Mouse (Mus musculus) intestine, embryonic 14.5 days (tissue): ENCODE results near the gene Angptl8. TPM values are rescaled to one million over a fixed set of nuclear protein-coding genes. Genes with fewer than 3 reads are reported as not detected.

Experiments used
- ATAC-seq: fragments of 200-750 bp; cut with Nextera tagmentation; replicated peaks from 2 replicates; pipeline ENCODE4 v1.8.0; 2017; ENCODE audit warnings: low read depth, moderate number of reproducible peaks, moderate TSS enrichment, moderate library complexity; ENCODE audit not compliant: low FRiP score, low TSS enrichment
- DNase-seq: peaks from one replicate; pipeline ENCODE4 v3.0.0-alpha.2; 2018; ENCODE audit warnings: low spot score
- H3K27ac ChIP-seq: fragments of 300-500 bp; sonication (generic); 2 replicates; pipeline ENCODE4 v1.5.1; 2014; ENCODE audit warnings: low read depth, mild to moderate bottlenecking, control low read depth
- H3K27me3 ChIP-seq: fragments of 300-500 bp; sonication (generic); replicated peaks from 2 replicates; pipeline ENCODE4 v1.6.1; 2014; ENCODE audit warnings: low read length, control low read depth; ENCODE audit not compliant: control insufficient read depth, insufficient read depth
- H3K36me3 ChIP-seq: fragments of 300-500 bp; sonication (generic); 2 replicates; pipeline ENCODE4 v1.6.1; 2014; ENCODE audit warnings: low read length, control low read depth; ENCODE audit not compliant: control insufficient read depth, insufficient read depth
- H3K4me1 ChIP-seq: fragments of 300-500 bp; sonication (generic); replicated peaks from 2 replicates; pipeline ENCODE4 v1.6.1; 2014; ENCODE audit warnings: low read length, control low read depth, mixed read lengths; ENCODE audit not compliant: control insufficient read depth, insufficient read depth
- H3K4me2 ChIP-seq: fragments of 300-500 bp; sonication (generic); 2 replicates; pipeline ENCODE4 v1.6.1; 2014; ENCODE audit warnings: low read length
- H3K4me3 ChIP-seq: fragments of 300-500 bp; sonication (generic); 2 replicates; pipeline ENCODE4 v1.5.1; 2014; ENCODE audit warnings: low read depth, low read length, control low read depth, mixed read lengths
- H3K9ac ChIP-seq: fragments of 300-500 bp; sonication (generic); 2 replicates; pipeline ENCODE4 v1.6.1; 2014; ENCODE audit warnings: mild to moderate bottlenecking, low read length
- H3K9me3 ChIP-seq: fragments of 300-500 bp; sonication (generic); 2 replicates; pipeline ENCODE4 v1.6.1; 2016; ENCODE audit warnings: low read length, control low read depth; ENCODE audit not compliant: control insufficient read depth
- WGBS: fragments of 180-500 bp; shearing (Covaris S2); extraction: QIAGEN DNeasy Blood & Tissue Kit; methylation state at CpG from one replicate; pipeline ENCODE4 v1.1.7; 2014; 5-methylcytosine and 5-hydroxymethylcytosine counted together
- polyA plus RNA-seq: library from polyadenylated mRNA; unstranded; fragments of >200 nt; fragmentation: Nextera tagmentation; extraction: Ambion mirVana; gene quantifications from 2 replicates; pipeline ENCODE4 v1.2.1, GENCODE M21; 2014

Angptl8 gene
- polyA plus RNA-seq, 1 experiment from 2014 or later = 4.3 TPM

GRCm38 (mm10) chr9:21819181-21819729 is 16.1 kb upstream of the Angptl8 start:
- 94% methylated on average over 2 of the region's 2 CpGs for WGBS
- Histone ChIP-seq H3K9me3 (no peaks in the 10 kb centered on the region), H3K36me3 (peaks cover 62% of the 10 kb centered on the region), H3K27me3 (no peaks in the 10 kb centered on the region), H3K4me1 (no peaks in the 10 kb centered on the region), H3K4me2 (no peak overlapping the region), H3K4me3 (no peak overlapping the region), H3K9ac (no peak overlapping the region), H3K27ac (no peak overlapping the region)
- DNase-seq (no peak), ATAC-seq (no peak)

DNA sequence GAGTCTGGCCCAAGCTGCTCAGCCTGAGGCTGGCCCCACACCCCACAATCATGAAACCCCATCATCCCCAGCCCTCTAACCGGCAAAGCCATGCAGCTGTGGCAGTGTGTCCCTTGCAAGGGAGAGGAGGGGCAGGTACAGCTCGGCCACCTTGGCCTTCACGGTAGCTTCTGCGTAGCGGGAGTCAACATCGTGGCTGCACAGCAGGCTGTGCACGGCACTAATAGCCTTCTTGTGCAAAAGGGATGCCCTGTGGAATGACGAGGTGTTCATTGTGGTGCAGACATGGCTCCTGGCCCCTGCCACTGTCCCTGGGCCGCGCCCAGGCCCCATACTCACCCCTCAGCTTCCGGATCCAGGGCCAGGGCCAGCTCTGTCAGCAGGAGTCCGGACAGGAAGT is 15.1 kb upstream of the Angptl8 start:
- no peaks in the 10 kb centered on the region for H3K27me3 ChIP-seq
- WGBS = 87% methylated on average over 12 of the region's 12 CpGs
- H3K4me2 ChIP-seq = no peak overlapping the region
- peaks cover 54% of the 10 kb centered on the region for H3K36me3 ChIP-seq
- no peak for ATAC-seq
- no peak overlapping the region for H3K9ac ChIP-seq
- no peaks in the 10 kb centered on the region for H3K9me3 ChIP-seq
- H3K27ac ChIP-seq = no peak overlapping the region
- no peaks in the 10 kb centered on the region for H3K4me1 ChIP-seq
- DNase-seq = no peak
- no peak overlapping the region for H3K4me3 ChIP-seq

DNA sequence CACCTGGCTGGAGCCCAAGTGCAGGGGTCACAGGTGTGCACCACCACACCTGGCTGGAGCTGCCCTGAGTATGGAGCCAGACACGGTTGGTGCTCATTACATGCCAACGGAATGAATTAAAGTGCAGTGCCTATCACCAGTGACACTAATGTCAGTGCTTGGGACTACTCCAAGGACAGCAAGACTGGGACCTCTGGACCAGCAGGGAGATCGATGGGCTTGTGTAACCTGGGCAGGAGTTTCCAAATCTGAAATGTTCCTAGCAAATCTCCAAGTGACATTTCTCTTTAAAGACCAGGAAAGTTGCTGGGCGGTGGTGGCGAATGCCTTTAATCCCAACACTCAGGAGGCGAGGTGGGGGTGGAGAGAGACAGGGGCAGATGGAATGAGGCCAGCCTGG is 12.6 kb upstream of the Angptl8 start:
- H3K27me3 ChIP-seq = no peaks in the 10 kb centered on the region
- ATAC-seq = no peak
- no peak overlapping the region for H3K27ac ChIP-seq
- peaks cover 34% of the 10 kb centered on the region for H3K36me3 ChIP-seq
- no peak for DNase-seq
- no peaks in the 10 kb centered on the region for H3K9me3 ChIP-seq
- WGBS = 84% methylated on average over 6 of the region's 6 CpGs
- no peak overlapping the region for H3K4me2 ChIP-seq
- H3K4me3 ChIP-seq = no peak overlapping the region
- H3K9ac ChIP-seq = no peak overlapping the region
- H3K4me1 ChIP-seq = no peaks in the 10 kb centered on the region

DNA sequence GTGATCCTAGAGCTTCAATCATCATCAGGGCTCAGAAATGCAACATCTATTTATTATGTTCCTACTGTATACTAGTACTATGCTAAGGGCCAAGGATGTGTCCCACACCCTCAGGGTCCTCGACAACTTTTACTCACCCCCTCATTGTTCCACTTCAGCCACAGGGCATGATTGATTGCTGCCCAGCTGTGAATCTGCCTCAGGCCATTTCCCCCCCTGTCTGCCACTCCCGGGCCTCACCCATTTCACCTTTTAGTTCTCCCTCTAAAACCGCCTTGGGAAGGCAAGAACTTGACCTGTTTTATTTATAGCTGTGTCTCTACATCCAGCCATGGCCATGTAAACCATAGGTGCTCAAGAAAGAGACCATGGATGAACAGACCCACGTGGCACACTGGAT is 11.4 kb upstream of the Angptl8 start:
- 58% methylated on average over 4 of the region's 4 CpGs for WGBS
- no peak overlapping the region for H3K4me3 ChIP-seq
- no peaks in the 10 kb centered on the region for H3K27me3 ChIP-seq
- H3K9ac ChIP-seq = no peak overlapping the region
- peaks cover 29% of the 10 kb centered on the region for H3K36me3 ChIP-seq
- no peak overlapping the region for H3K4me2 ChIP-seq
- DNase-seq (no peak), ATAC-seq (no peak)
- H3K27ac ChIP-seq = no peak overlapping the region
- no peaks in the 10 kb centered on the region for H3K9me3 ChIP-seq
- no peaks in the 10 kb centered on the region for H3K4me1 ChIP-seq

DNA sequence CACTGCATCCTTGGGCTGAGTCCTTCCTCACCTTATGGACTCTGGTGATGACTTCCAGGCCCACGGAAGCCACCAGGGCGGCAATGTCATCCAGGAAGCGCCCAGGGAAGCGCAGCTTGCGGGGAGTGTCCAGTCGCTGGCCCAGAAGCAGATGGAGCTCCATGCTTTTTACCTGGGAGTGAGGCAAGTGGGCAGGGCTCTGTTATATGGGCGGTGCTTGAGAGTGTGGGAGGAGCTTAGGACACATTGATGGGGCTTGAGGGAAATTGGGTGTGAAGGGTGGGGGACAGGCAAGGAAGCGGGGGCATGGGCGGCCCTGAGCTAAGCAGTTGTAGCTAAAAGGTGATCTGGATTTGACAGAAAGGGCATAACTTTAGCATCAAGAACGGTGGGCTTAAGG is 10.9 kb upstream of the Angptl8 start:
- Histone ChIP-seq H3K27ac (no peak overlapping the region), H3K27me3 (no peaks in the 10 kb centered on the region), H3K9ac (no peak overlapping the region), H3K36me3 (peaks cover 31% of the 10 kb centered on the region), H3K9me3 (no peaks in the 10 kb centered on the region), H3K4me3 (no peak overlapping the region), H3K4me2 (no peak overlapping the region), H3K4me1 (no peaks in the 10 kb centered on the region)
- DNase-seq (no peak), ATAC-seq (no peak)
- WGBS = 69% methylated on average over 10 of the region's 10 CpGs

- 78% methylated on average over 14 of the region's 14 CpGs for WGBS
- no peak for ATAC-seq
- Histone ChIP-seq H3K27ac (no peak overlapping the region), H3K36me3 (peaks cover 48% of the 10 kb centered on the region), H3K4me3 (no peak overlapping the region), H3K27me3 (no peaks in the 10 kb centered on the region), H3K4me1 (no peaks in the 10 kb centered on the region), H3K9me3 (no peaks in the 10 kb centered on the region), H3K9ac (no peak overlapping the region), H3K4me2 (no peak overlapping the region)
- no peak for DNase-seq
Observed at GRCm38 (mm10) chr9:21829834-21830460, 5.4 kb upstream of the Angptl8 start.

DNA sequence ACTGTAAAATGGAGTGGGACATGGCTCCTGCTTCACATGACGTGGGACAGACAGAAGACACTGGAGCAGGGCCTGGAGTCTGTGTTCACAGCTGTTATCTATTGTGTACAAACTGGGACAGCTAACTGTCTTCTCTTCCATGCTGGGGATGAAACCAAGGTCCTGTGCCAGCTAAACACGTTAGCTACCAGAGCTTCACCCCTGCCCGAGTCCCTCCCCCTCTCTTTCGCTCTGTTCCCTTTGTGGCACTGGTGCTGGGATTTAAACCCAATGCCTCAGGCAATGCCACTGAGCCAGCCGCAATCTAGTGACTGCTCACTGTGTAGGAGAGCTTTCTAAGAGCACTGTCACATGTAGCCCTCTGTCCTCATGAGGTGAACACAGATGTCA is 4.9 kb upstream of the Angptl8 start:
- no peak overlapping the region for H3K4me2 ChIP-seq
- no peaks in the 10 kb centered on the region for H3K9me3 ChIP-seq
- ATAC-seq (no peak), DNase-seq (no peak)
- no peaks in the 10 kb centered on the region for H3K4me1 ChIP-seq
- H3K4me3 ChIP-seq = no peak overlapping the region
- peaks cover 53% of the 10 kb centered on the region for H3K36me3 ChIP-seq
- WGBS = 90% methylated on average over 5 of the region's 5 CpGs
- H3K27me3 ChIP-seq = no peaks in the 10 kb centered on the region
- H3K27ac ChIP-seq = no peak overlapping the region
- H3K9ac ChIP-seq = no peak overlapping the region

DNA sequence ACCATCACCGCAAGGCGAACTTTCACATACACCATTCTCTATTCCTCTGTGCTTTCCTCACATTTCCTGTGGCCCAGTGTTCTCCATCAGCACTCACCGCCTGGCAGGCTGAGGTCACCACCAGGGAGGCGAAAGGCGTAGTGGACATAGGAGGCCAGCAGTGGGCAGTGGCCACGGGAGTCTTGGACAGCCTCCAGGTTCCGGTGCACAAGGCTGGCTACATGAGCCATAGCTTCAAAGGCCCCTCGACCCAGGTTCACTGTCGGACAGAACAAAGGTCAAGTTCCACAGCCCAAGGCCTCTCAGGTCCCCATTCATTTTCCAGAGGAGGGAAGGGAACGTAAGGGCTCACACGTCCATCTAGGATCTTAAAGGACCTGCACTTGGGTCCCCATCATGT is 4.4 kb upstream of the Angptl8 start:
- 89% methylated on average over 11 of the region's 11 CpGs for WGBS
- Histone ChIP-seq H3K36me3 (peaks cover 56% of the 10 kb centered on the region), H3K4me2 (no peak overlapping the region), H3K4me1 (no peaks in the 10 kb centered on the region), H3K27me3 (no peaks in the 10 kb centered on the region), H3K27ac (no peak overlapping the region), H3K4me3 (no peak overlapping the region), H3K9me3 (no peaks in the 10 kb centered on the region), H3K9ac (no peak overlapping the region)
- DNase-seq (no peak), ATAC-seq (no peak)

DNA sequence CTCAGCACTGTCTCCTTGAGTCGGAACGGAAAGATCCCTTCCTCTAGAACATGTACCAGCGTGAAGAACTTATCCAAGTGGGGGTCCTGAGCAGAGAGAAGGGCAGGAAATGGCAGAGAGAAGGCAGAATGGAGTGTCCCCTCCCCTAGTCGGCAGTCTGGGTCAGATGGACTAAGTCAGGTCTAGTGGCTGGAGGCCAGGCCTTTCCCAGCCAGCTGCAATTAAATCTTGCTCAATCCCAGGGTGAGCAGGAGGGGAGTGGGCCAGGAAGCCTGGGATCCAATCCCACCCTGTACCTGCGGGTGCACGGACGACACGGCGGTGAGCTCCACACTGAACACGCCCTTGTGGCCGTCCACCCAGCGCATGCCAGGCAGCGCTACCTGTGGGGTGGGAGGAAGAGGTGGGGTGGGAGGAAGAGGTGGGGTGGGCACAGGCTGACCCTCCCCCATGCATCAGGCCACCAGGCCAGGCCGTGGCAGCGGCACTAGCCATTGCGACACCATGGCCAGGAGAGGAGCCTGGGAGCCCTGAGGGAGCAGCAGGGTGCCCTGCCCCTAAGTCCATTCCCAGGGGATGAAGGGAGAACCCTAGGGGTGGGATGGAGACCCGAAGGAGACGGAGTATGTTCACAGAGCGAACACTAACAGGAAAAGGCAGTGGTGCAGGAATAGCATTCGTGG is 3.6 kb upstream of the Angptl8 start:
- 90% methylated on average over 20 of the region's 20 CpGs for WGBS
- no peak for DNase-seq
- Histone ChIP-seq H3K27me3 (no peaks in the 10 kb centered on the region), H3K27ac (no peak overlapping the region), H3K9ac (no peak overlapping the region), H3K36me3 (peaks cover 64% of the 10 kb centered on the region), H3K4me1 (no peaks in the 10 kb centered on the region), H3K4me2 (no peak overlapping the region), H3K4me3 (no peak overlapping the region), H3K9me3 (no peaks in the 10 kb centered on the region)
- ATAC-seq = no peak
